Mouse (Mus musculus): Measurements from ENCODE around the gene Teddm1b.

- no peak for TF ChIP-seq TAL1 (IDR thresholded peaks at IDR 0.05; ENCODE audit: low read length)
- no peak for TF ChIP-seq GATA1 (IDR thresholded peaks at IDR 0.05; ENCODE audit: low read length)
Measured at GRCm38 (mm10) chr1:153900381-153900780, 26.2 kb downstream of the Teddm1b start.
